Mouse (Mus musculus): Measurements from ENCODE around the gene Opcml.

Opcml gene

GRCm38 (mm10) chr9:28261078-28261753 is 470.6 kb downstream of the Opcml start:
- DNase-seq: peak; percentile 83 to 87

DNA sequence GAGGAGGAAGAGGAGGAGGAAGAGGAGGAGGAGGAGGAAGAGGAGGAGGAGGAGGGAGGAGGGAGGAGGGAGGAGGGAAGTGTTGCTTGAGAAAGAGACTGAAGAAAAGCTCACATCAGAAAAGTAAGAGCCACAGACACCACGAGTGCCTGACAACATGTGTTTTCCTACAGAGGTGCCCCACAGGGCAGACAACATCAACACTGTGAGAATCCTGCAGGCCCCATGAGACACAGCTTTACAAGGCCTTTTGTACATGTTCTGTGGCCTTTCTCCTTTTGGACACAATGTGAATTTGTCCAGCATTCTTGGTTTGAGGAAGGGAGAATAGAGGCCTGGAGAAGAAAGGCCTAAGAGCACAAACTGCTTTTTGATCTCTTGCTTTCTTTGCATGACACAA is 471.4 kb downstream of the Opcml start:
- DNase-seq: no peak

GRCm38 (mm10) chr9:28262896-28263295 is 472.3 kb downstream of the Opcml start:
- DNase-seq: peak; percentile 13 to 33

DNA sequence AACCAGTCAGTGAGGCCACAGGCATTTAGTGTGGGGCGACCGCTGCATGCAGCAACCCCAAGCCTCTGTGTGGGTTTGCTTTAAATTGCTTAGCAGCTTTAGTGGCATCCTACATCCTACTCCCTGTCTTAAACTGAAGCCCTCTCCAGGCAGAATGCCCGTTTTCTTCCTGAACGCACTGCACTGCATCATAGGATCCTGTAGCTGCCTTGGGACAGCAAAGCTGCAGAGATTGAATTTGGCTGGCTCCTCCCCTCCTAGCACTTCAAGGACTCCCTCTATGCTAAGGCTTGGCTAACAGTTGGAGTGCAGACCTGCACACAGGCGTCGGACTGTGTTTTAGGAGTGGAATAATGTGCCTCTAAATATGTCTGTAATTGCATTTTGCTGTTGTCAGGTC is 474.2 kb downstream of the Opcml start:
- DNase-seq: no peak

- no peak for DNase-seq
Measured at GRCm38 (mm10) chr9:28273816-28274215, 483.2 kb downstream of the Opcml start.

- no peak for DNase-seq
Measured at GRCm38 (mm10) chr9:28278555-28278954, 488.0 kb downstream of the Opcml start.

GRCm38 (mm10) chr9:28281025-28281424 is 490.4 kb downstream of the Opcml start:
- DNase-seq: no peak

DNA sequence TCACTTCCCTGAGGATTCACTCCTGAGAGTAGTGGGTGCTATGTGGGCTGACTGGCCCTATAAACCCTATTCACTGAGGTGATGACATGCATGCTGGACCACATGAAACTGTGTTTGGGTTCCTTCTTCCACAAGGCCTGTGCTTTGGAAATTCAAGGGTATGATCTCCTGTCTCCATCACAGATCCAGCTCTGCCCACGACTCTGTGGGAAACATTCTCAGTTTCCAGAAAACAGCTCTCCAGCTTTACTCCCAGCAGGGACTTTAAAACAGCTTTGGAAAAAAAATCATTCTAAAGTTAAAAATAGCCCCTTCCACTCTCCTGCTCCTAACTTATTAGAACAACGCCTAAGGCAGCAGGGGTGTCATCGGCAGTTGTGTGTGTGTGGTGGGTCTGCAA is 491.0 kb downstream of the Opcml start:
- no peak for DNase-seq

- no peak for DNase-seq
Measured at GRCm38 (mm10) chr9:28285016-28285415, 494.4 kb downstream of the Opcml start.

DNA sequence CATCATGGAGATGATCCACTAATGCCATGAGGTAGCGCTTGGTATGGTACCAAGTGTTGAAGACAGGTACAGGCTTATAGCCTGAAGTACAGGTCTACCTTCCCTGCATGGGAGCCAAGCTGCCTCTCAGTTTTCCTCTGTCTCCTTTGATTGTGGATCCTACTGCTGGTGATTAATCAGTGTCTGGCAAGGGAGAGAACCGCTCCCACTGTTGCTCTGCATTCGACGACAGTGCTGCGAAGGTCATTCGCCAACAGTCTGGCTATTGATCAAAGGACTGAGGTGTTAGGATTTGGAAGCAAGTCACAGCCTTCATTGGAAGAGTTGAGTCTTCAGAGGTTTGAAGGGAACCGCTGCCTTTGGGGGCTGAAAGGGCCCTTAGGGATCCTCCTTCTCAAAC is 495.8 kb downstream of the Opcml start:
- DNase-seq: no peak

GRCm38 (mm10) chr9:28287485-28287884 is 496.9 kb downstream of the Opcml start:
- DNase-seq: no peak

GRCm38 (mm10) chr9:28289696-28290330 is 499.2 kb downstream of the Opcml start:
- DNase-seq: peak; percentile 45 to 62

GRCm38 (mm10) chr9:28303659-28304058 is 513.1 kb downstream of the Opcml start:
- no peak for DNase-seq

GRCm38 (mm10) chr9:28306364-28307121 is 516.0 kb downstream of the Opcml start:
- DNase-seq: peak in 1 of 2 experiments; percentile 9

DNA sequence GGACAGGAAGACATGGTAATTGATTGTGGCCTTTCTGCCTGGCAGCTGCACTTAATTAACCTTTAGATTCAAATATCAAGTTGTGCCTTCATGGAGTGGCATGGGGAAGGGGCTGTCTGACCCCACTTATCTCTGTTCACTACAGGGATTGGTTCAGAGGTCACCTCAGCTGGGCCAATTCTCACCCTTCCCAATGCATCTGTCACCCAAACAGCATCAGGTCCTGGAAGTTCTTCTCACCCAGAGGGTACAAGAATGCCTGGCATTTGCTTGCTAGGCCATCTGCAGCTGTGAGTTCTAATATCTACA is 516.5 kb downstream of the Opcml start:
- no peak for DNase-seq

- peak in 1 of 2 experiments; percentile 7 for DNase-seq
Measured at GRCm38 (mm10) chr9:28307481-28308050, 517.0 kb downstream of the Opcml start.

- DNase-seq: no peak
Measured at GRCm38 (mm10) chr9:28317881-28318280, 527.3 kb downstream of the Opcml start.

GRCm38 (mm10) chr9:28319021-28319755 is 528.6 kb downstream of the Opcml start:
- no peak for DNase-seq

DNA sequence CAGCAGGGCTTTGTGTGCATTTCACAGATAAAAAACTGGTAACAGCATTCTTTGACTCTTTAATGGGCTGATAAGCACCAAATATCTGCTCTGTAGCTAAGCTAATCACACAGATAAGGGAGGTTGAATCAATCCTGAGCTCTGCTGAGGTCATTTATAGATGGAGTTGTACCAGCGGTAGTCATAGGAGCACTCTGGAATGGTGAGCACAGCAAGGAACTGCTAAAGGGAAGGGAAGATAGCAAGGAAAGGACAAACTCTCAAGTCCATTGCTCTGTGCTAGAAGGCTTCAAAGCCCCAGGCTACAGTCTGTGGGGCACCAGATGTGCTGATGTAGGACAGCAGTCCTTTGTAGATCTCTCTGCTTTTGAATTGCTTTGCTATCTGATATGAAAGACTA is 529.2 kb downstream of the Opcml start:
- no peak for DNase-seq

GRCm38 (mm10) chr9:28327985-28328384 is 537.4 kb downstream of the Opcml start:
- no peak for DNase-seq

GRCm38 (mm10) chr9:28328434-28328833 is 537.9 kb downstream of the Opcml start:
- no peak for DNase-seq

DNA sequence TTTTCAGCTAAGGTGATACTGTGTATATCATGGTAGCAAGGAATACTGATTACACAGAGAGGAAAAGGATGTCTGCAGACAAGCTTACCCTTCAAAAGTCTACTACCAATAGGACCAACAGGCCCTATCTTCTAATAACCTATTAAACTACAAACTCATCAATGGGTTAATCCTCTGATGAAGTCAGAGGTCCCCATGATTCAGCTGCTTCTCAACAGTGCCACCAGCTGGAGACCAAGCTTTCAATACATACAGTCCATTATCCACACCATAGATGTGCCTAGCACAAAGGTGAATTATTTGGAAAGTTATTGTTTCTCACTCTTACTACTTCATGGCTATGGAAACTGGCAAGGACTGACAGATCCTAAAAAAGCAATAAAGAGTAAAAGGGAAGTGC is 538.9 kb downstream of the Opcml start:
- DNase-seq: no peak

Data from cerebellum, postnatal 25 days (tissue).